Mouse (Mus musculus): ENCODE data around the gene Txlng.

Txlng gene

DNA sequence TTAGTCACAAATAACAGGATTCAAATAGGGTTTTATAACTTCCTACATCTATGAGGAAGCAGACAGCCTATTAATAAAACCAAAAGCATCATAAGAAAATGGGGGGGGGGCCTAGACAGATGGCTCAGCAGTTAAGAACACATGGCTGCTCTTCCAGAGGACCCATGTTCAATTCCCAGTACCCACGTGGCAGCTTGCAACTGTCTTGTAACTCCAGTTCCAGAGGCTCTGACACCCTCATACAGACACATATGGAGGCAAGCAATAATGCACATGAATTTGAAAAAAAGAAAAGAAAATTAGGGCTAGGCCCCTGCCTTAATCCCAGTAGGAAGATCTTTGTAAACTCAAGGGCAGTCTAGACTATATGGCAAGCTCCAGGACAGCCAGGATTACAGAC, 40.9 kb downstream of the Txlng start:
- CTCF ChIA-PET: no interaction called here
- POLR2A ChIA-PET: interaction anchor here (0.6 to 12.1 kb wide), 9 partner anchors 12 to 145 kb away, joined by 3 to 135 read pairs (median 4); no protein-coding TSS in a partner anchor

GRCm38 (mm10) chrX:162770726-162771125, 58.5 kb downstream of the Txlng start:
- POLR2A ChIA-PET: interaction anchor here (0.6 to 9.9 kb wide), 23 partner anchors 9 to 75 kb away, joined by 3 to 217 read pairs (median 6); partner anchors contain the start of gene Rbbp7 (in 3 of the 4)
- CTCF ChIA-PET: interaction anchor here in 2 of 4 experiments (0.6 to 0.7 kb wide), 2 partner anchors 44 to 77 kb away, joined by 3 read pairs; no protein-coding TSS in a partner anchor

DNA sequence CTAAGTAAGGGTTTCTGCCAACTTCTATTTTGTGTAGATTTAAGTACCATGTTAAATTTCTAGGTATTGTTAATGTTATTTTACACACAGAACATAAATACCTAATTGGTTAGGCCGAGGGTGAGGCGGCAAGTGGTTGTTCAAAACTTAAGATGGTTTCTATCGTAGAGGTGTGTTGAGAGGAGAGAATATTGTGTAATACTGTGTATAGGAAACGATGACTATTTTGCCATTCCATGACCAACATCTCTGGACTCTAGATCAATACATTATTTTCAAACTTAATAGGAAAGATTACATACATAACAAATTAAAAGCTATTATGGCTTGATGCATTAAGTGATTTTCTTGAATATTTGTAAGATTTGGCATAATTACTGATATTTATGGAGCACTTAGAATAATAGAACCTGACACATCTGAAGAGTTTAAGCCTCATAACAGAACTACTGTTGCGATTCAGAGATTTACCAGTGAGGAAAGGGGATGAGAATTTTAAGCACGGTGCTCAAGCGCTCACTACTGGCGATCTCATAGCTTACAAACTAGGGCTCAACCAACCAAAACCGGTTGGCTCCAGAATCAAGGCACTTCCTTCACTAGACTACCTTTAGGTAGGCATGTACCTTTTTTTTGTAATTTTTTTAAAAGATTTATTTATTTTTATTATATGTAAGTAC, 67.4 kb downstream of the Txlng start:
- ChIA-PET CTCF (interaction anchor here in 1 of 4 experiments (0.6 kb wide), 1 partner anchor 14 kb away, joined by 3 read pairs; no protein-coding TSS in a partner anchor), POLR2A (interaction anchor here (0.6 to 15.3 kb wide), 27 partner anchors 9 to 258 kb away, joined by 3 to 300 read pairs (median 6); partner anchors contain the start of gene Ctps2 (in 1 of the 4))

DNA sequence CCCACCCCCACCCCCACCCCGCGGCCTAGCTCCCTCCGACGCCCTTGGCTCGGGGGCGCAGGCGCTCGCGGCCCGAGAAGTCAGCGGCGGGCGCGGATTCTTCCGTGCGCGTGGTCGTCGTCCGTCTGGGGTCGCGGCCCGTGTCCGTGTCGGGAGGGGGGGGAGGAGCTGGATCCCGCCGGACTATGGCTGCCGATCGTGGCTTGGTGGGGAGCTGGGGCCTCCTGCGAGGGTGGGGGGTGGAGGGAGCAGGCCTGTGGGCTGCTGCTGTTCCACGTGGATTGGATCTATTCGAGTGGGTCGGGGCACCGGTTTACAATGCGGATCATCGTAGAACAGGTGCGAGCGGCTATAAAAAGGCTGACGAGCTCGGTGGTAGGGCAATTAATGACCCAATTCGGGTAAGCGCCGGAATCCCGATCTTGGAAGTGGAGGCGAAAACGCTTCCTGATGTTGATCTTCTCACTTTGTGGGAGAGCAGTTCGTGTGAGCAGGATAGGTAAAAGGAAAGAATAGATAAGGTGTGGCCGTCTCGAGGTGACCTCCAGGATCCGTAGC, 68.2 kb downstream of the Txlng start:
- ChIA-PET POLR2A (interaction anchor here (0.6 to 15.3 kb wide), 39 partner anchors 9 to 1021 kb away, joined by 3 to 300 read pairs (median 5); partner anchors contain the start of gene Ctps2 (in 1 of the 4)), CTCF (interaction anchor here in 1 of 4 experiments (0.8 kb wide), 1 partner anchor 39 kb away, joined by 3 read pairs; no protein-coding TSS in a partner anchor)

- CTCF ChIA-PET: interaction anchor here in 1 of 4 experiments (0.7 to 1.5 kb wide), 3 partner anchors 39 to 44 kb away, joined by 3 to 6 read pairs (median 3); no protein-coding TSS in a partner anchor
Measured at GRCm38 (mm10) chrX:162760115-162760942, 68.9 kb downstream of the Txlng start, which contains the start of gene Rbbp7. Gene Rbbp7 (plus strand): TSS chrX:162760402.

GRCm38 (mm10) chrX:162759251-162760114, 69.8 kb downstream of the Txlng start:
- ChIA-PET CTCF (interaction anchor here in 2 of 4 experiments (0.6 to 1.5 kb wide), 8 partner anchors 39 to 176 kb away, joined by 3 to 13 read pairs (median 4); no protein-coding TSS in a partner anchor), POLR2A (interaction anchor here (0.5 to 15.3 kb wide), 63 partner anchors 8 to 1317 kb away, joined by 3 to 300 read pairs (median 5); partner anchors contain the start of genes Ctps2 (in 3 of the 4), Siah1b (in 1 of the 4) and Txlng (in 1 of the 4))

More at GRCm38 (mm10) chrX:162760115-162760942, 68.9 kb downstream of the Txlng start, which contains the start of gene Rbbp7:
- POLR2A ChIA-PET: interaction anchor here (0.5 to 15.3 kb wide), 65 partner anchors 7 to 1316 kb away, joined by 3 to 300 read pairs (median 4); partner anchors contain the start of genes Ctps2 (in 3 of the 4), Siah1b (in 1 of the 4) and Txlng (in 1 of the 4)

GRCm38 (mm10) chrX:162756058-162756457, 73.2 kb downstream of the Txlng start:
- POLR2A ChIA-PET: interaction anchor here (0.6 to 15.3 kb wide), 31 partner anchors 8 to 1202 kb away, joined by 3 to 300 read pairs (median 7); partner anchors contain the start of genes Syap1 (in 1 of the 4) and Zrsr2 (in 1 of the 4)
- CTCF ChIA-PET: interaction anchor here in 3 of 4 experiments (0.6 to 1.5 kb wide), 8 partner anchors 20 to 418 kb away, joined by 3 to 7 read pairs (median 4); no protein-coding TSS in a partner anchor

GRCm38 (mm10) chrX:162754314-162754713, 74.9 kb downstream of the Txlng start:
- CTCF ChIA-PET: no interaction called here
- POLR2A ChIA-PET: interaction anchor here in 1 of 4 experiments (2.0 to 15.3 kb wide), 3 partner anchors 9 to 21 kb away, joined by 7 to 300 read pairs (median 217); no protein-coding TSS in a partner anchor

- POLR2A ChIA-PET: interaction anchor here in 2 of 4 experiments (1.2 to 1.6 kb wide), 3 partner anchors 8 to 16 kb away, joined by 5 to 7 read pairs (median 5); partner anchors contain the start of gene Rbbp7 (in 1 of the 2)
- CTCF ChIA-PET: interaction anchor here in 1 of 4 experiments (0.6 kb wide), 1 partner anchor 16 kb away, joined by 5 read pairs; no protein-coding TSS in a partner anchor
Measured at GRCm38 (mm10) chrX:162752418-162752817, 76.8 kb downstream of the Txlng start.

DNA sequence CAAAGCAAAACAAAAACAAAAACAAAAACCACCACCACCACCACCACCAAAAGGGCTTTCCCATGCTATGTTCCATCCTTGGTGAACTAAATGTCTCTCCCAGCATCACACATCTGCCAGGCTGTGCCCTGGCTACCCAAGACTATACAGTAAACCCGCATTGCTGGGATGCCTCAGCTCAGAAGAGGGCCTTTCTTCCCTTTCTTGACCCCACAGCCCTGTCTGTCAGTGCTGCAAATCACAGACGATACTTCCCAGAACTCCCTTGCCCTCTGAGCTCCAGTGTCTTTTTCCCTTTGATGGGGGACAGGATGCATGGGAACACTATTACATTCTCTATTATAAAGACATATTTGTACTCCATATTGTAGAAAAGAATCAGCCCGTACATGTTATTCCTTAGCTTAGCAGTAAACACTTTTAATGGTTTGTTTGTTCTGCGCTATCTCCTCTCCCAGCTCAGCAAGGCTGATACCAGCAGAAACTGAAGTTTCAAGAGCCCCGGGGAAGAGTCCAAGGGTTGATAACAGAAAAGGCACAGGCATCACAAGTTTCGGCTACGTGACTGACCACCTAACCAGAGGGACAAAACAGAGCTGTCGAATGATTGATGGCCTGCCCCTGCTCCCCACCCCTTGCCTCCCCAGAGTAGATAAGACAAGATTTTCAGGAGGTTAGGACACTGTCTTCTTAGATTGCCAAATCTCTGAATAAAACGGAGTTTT, 80.4 kb downstream of the Txlng start:
- POLR2A ChIA-PET: interaction anchor here in 3 of 4 experiments (0.6 to 4.4 kb wide), 13 partner anchors 8 to 105 kb away, joined by 3 to 42 read pairs (median 4); partner anchors contain the start of gene Rbbp7 (in 3 of the 3)
- CTCF ChIA-PET: no interaction called here

DNA sequence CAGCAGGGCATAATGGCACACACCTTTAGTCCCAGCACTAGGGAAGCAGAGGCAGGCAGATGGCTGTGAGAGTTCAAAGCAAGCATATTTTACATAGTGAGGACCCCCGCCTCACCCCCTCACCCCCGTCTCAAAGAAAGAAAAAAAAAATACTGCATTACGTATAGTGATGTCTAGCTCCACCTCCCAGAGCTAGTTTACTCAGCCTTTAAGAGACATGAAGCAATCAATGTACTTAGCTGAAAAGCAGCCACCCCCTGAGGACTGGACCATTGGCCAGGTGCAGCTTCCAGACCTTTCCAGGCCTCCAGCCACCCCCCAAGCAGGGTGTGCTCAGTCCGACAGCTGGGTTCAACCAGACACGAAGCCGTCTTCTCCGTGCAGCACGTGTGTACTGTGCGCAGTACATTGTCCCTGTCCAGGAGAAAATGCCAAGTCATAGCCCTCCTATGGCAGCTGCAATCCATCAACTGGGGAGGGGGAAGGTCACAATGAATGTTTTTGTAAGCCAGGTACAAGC, 93.1 kb downstream of the Txlng start:
- POLR2A ChIA-PET: interaction anchor here (0.6 to 6.0 kb wide), 43 partner anchors 8 to 1233 kb away, joined by 3 to 300 read pairs (median 6); partner anchors contain the start of gene Rbbp7 (in 3 of the 4)
- CTCF ChIA-PET: interaction anchor here (0.6 to 1.8 kb wide), 9 partner anchors 9 to 1721 kb away, joined by 3 to 9 read pairs (median 5); no protein-coding TSS in a partner anchor

GRCm38 (mm10) chrX:162734997-162735929, 94.0 kb downstream of the Txlng start:
- CTCF ChIA-PET: interaction anchor here in 2 of 4 experiments (0.9 to 1.8 kb wide), 4 partner anchors 17 to 208 kb away, joined by 4 to 8 read pairs (median 6); no protein-coding TSS in a partner anchor

DNA sequence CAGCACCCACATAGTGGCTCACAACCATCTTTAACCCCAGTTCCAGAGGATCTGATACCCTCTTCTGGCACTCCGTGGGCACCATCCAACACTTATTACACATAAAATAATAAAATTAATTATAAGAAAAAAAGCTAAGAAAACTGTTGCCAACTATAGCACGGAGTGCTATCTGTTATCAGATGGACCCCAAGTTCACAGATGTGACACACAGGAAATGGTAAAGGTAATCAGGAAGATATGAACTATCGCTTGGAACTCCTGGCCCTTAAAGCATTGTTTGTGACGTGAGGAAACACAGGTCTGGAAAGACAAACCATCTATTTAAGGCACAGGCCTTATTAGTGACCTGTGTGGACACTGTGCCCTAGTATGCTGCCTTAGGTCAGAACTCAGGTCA, 99.2 kb downstream of the Txlng start:
- ChIA-PET CTCF (no interaction called here), POLR2A (interaction anchor here in 1 of 4 experiments (0.6 to 3.6 kb wide), 4 partner anchors 11 to 208 kb away, joined by 5 to 71 read pairs (median 10); partner anchors contain the start of gene Rbbp7)

More at GRCm38 (mm10) chrX:162734997-162735929, 94.0 kb downstream of the Txlng start:
- POLR2A ChIA-PET: interaction anchor here (0.6 to 6.0 kb wide), 34 partner anchors 7 to 1234 kb away, joined by 3 to 300 read pairs (median 8); partner anchors contain the start of gene Rbbp7 (in 3 of the 4)
